Mouse (Mus musculus) brain, embryonic 14.5 days (tissue): ENCODE data around the gene Smc1b.

Experiments
- CTCF ChIP-seq: fragments of 200-500 bp; IDR thresholded peaks from 2 replicates; pipeline ENCODE4 v1.5.1; 2012; ENCODE audit warnings: inconsistent platforms, mild to moderate bottlenecking, moderate library complexity, borderline replicate concordance; ENCODE audit not compliant: insufficient read depth, insufficient read length; ENCODE audit errors: extremely low read depth
- POLR2A ChIP-seq: fragments of 200-500 bp; IDR thresholded peaks from 2 replicates; pipeline ENCODE4 v1.6.1; 2012; ENCODE audit warnings: mild to moderate bottlenecking, inconsistent platforms, borderline replicate concordance; ENCODE audit not compliant: poor library complexity, insufficient read depth, insufficient read length, severe bottlenecking; ENCODE audit errors: extremely low read depth

- no peak for TF ChIP-seq CTCF
- TF ChIP-seq POLR2A = no peak
Observed at GRCm38 (mm10) chr15:85131275-85132192, at the start of gene Smc1b, which contains the start of gene Ribc2.
